Mouse (Mus musculus): ENCODE results near the gene C1qtnf6. TPM values are rescaled to one million over a fixed set of nuclear protein-coding genes. Genes with fewer than 3 reads are reported as not detected.

The C1qtnf6 gene
- polyA plus RNA-seq, 1 experiment from 2014 or later: 42.0 TPM

DNA sequence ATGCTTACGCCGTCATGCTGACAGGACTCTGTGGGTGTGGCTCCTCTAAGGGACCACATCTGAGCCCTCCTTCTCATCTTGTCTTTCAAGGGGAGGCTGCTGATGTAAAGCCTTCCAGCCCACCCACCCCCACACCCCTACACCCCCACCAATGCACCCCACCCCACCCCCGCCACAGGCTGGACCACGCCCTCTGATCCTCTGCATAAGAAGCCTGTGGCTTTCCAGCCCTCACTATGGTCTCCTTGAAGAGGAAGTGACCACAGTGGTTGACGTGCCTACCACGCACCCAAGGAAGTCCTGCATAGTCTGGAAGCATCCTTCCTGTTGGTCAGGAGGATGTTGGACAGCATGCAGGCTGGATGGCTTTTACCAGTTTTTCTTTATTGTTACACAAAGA is 15.5 kb downstream of the C1qtnf6 start:
- Histone ChIP-seq H3K9me3 (ENCODE audit: control insufficient read depth, low read depth, low read length) (no peaks in the 10 kb centered on the region), H3K27me3 (ENCODE audit: control insufficient read depth, insufficient read depth, low read length) (no peaks in the 10 kb centered on the region), H3K4me2 (replicated peaks; ENCODE audit: low read depth, low read length) (no peak overlapping the region), H3K27ac (ENCODE audit: low read length) (no peak overlapping the region), H3K4me1 (ENCODE audit: control insufficient read depth, insufficient read depth, low read length) (no peaks in the 10 kb centered on the region), H3K4me3 (ENCODE audit: low read depth, low read length) (no peak overlapping the region), H3K36me3 (ENCODE audit: control insufficient read depth, insufficient read depth, low read length) (no peaks in the 10 kb centered on the region), H3K9ac (replicated peaks; ENCODE audit: low read depth, low read length) (no peak overlapping the region)
- 86% methylated on average over 6 of the region's 6 CpGs for WGBS
- ATAC-seq (ENCODE audit: insufficient number of reproducible peaks, insufficient read depth, low FRiP score, low read depth): no peak

DNA sequence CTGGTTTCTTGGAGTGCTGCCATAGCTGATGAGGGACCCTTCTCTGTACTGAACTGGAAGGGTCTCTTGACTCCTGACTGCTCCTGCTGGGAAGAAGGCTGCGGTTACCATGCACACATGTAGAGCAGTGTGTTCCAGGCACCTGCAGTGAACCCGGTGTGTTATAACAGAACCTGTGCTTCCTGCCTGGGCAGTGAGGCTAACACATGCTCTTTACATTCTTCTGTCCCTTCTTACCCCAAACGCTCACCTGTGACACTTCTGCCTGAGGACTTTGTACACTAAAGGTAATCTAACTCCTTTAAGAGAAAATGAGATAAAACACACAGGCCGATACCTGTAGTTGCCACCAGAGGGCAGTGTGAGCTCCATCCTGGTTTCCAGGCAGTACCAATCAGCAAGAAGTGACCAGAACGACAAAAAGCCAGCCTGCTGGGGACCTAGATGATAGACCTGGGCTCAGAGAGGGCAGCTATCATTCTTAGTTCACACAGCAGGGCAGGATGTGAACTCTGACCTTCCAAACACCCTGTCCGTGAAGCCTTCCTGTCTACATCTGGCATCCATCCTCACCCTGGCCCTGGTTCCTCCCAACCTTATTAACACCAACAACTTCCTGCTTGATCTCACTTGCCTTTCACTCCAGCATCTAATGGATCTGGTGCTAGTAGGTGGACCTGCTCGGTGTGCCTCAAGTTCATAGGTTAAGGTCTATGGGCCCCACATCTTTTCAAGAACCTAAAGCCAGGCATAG is 16.6 kb downstream of the C1qtnf6 start:
- H3K4me3 ChIP-seq (ENCODE audit: low read depth, low read length): no peak overlapping the region
- no peak overlapping the region for H3K4me2 ChIP-seq (replicated peaks; ENCODE audit: low read depth, low read length)
- no peak overlapping the region for H3K27ac ChIP-seq (ENCODE audit: low read length)
- no peaks in the 10 kb centered on the region for H3K36me3 ChIP-seq (ENCODE audit: control insufficient read depth, insufficient read depth, low read length)
- H3K27me3 ChIP-seq (ENCODE audit: control insufficient read depth, insufficient read depth, low read length): no peaks in the 10 kb centered on the region
- 30% methylated on average over 7 of the region's 7 CpGs for WGBS
- peaks cover 4% of the 10 kb centered on the region; the same call in 1 of the 2 replicates for H3K4me1 ChIP-seq (ENCODE audit: control insufficient read depth, insufficient read depth, low read length)
- no peak overlapping the region for H3K9ac ChIP-seq (replicated peaks; ENCODE audit: low read depth, low read length)
- H3K9me3 ChIP-seq (ENCODE audit: control insufficient read depth, low read depth, low read length): no peaks in the 10 kb centered on the region
- ATAC-seq (ENCODE audit: insufficient number of reproducible peaks, insufficient read depth, low FRiP score, low read depth): peak; percentile 35; the same call in 1 of the 2 replicates

DNA sequence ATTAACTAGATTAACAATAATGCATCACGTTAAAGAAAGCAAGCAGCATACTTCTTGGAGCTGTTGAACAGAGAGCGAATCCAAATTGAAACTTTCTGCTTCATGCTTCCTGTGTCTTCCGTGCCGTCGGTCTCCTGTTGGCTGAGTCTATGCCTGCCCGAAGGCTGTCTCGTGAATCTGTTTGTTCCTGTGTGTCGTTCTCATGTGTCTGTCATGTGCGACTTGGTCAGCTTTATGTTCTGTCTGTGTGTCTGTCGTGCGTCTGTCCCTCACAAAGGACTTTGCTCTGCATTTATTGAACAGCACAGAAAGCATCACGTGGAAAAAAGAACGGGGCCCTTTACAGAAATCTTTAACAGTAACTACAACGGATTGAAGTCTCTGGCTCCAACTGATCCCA is 18.2 kb downstream of the C1qtnf6 start:
- Histone ChIP-seq H3K9ac (replicated peaks; ENCODE audit: low read depth, low read length) (no peak overlapping the region), H3K4me3 (ENCODE audit: low read depth, low read length) (no peak overlapping the region), H3K4me1 (ENCODE audit: control insufficient read depth, insufficient read depth, low read length) (peaks cover 4% of the 10 kb centered on the region; the same call in 1 of the 2 replicates), H3K27me3 (ENCODE audit: control insufficient read depth, insufficient read depth, low read length) (no peaks in the 10 kb centered on the region), H3K4me2 (replicated peaks; ENCODE audit: low read depth, low read length) (no peak overlapping the region), H3K36me3 (ENCODE audit: control insufficient read depth, insufficient read depth, low read length) (no peaks in the 10 kb centered on the region), H3K27ac (ENCODE audit: low read length) (no peak overlapping the region), H3K9me3 (ENCODE audit: control insufficient read depth, low read depth, low read length) (no peaks in the 10 kb centered on the region)
- ATAC-seq (ENCODE audit: insufficient number of reproducible peaks, insufficient read depth, low FRiP score, low read depth): no peak
- 80% methylated on average over 14 of the region's 14 CpGs for WGBS

DNA sequence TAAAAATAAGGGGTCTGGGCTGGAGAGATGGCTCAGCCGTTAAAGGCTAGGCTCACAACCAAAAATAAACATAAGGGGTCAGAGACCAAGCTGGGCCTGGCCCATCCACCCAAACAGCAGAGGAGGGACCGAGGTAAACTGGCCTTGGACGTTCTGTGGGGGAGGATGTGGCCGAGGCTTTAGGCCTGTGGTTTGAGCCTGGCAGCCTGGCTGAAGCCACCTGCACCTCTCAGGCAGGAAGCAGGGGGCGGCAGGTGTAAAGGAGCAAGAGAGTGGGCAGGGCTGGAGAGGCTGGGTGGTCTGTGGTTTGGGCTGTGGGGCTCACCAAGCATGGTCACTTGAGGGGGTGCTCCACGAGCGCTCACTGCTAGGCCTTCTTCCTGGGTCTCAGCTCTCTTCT is 19.3 kb downstream of the C1qtnf6 start:
- Histone ChIP-seq H3K9me3 (ENCODE audit: control insufficient read depth, low read depth, low read length) (no peaks in the 10 kb centered on the region), H3K36me3 (ENCODE audit: control insufficient read depth, insufficient read depth, low read length) (no peaks in the 10 kb centered on the region), H3K4me2 (replicated peaks; ENCODE audit: low read depth, low read length) (no peak overlapping the region), H3K9ac (replicated peaks; ENCODE audit: low read depth, low read length) (no peak overlapping the region), H3K4me1 (ENCODE audit: control insufficient read depth, insufficient read depth, low read length) (peaks cover 4% of the 10 kb centered on the region; the same call in 1 of the 2 replicates), H3K27ac (ENCODE audit: low read length) (no peak overlapping the region), H3K27me3 (ENCODE audit: control insufficient read depth, insufficient read depth, low read length) (no peaks in the 10 kb centered on the region), H3K4me3 (ENCODE audit: low read depth, low read length) (no peak overlapping the region)
- no peak for ATAC-seq (ENCODE audit: insufficient number of reproducible peaks, insufficient read depth, low FRiP score, low read depth)
- 54% methylated on average over 7 of the region's 7 CpGs for WGBS

DNA sequence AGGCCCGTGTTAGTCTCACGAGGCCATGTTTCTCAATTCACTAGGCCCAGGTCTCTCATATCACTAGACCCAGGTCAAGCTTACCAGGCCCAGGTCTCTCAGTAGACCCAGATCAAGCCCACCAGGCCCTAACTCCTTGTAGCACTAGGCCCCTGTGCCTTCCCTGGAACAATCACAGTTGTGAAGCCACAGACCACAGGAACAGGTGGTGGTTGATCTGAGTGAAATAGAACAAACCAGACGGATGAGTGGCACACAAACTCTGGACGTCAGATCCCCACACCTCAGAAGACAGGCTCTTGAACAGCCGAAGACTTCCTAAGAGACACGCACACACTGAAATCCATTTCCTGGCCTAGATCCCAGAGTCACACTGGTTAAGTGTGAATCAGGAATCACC is 20.5 kb downstream of the C1qtnf6 start:
- WGBS: 86% methylated on average over 6 of the region's 6 CpGs
- Histone ChIP-seq H3K27me3 (ENCODE audit: control insufficient read depth, insufficient read depth, low read length) (no peaks in the 10 kb centered on the region), H3K9ac (replicated peaks; ENCODE audit: low read depth, low read length) (no peak overlapping the region), H3K4me2 (replicated peaks; ENCODE audit: low read depth, low read length) (no peak overlapping the region), H3K9me3 (ENCODE audit: control insufficient read depth, low read depth, low read length) (no peaks in the 10 kb centered on the region), H3K27ac (ENCODE audit: low read length) (no peak overlapping the region), H3K36me3 (ENCODE audit: control insufficient read depth, insufficient read depth, low read length) (no peaks in the 10 kb centered on the region), H3K4me3 (ENCODE audit: low read depth, low read length) (no peak overlapping the region), H3K4me1 (ENCODE audit: control insufficient read depth, insufficient read depth, low read length) (peaks cover 4% of the 10 kb centered on the region; the same call in 1 of the 2 replicates)
- no peak for ATAC-seq (ENCODE audit: insufficient number of reproducible peaks, insufficient read depth, low FRiP score, low read depth)

DNA sequence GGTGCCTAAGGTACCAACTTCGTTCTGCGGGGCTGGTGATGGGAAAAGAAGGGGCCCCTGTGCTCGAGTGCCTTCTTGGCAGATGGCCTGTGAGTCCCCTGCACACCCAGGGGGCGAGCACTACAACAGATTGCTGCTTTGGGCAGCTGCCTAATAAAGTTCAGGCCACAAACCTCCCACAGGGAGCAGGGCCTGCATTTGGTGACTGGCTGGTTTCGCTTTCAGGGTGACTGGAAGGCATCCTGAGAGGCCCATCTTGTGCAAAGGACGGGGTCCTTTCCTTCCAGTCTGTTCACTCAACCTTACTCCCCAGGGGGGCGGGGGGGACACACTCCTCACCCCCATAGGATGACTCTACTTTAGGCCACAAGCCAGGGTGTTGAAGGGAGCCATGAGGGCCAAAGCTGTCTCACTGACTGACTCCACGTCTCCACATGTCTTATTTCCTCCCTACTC is 21.1 kb downstream of the C1qtnf6 start:
- WGBS: 71% methylated on average over 8 of the region's 8 CpGs
- Histone ChIP-seq H3K4me1 (ENCODE audit: control insufficient read depth, insufficient read depth, low read length) (peaks cover 4% of the 10 kb centered on the region; the same call in 1 of the 2 replicates), H3K36me3 (ENCODE audit: control insufficient read depth, insufficient read depth, low read length) (no peaks in the 10 kb centered on the region), H3K9ac (replicated peaks; ENCODE audit: low read depth, low read length) (no peak overlapping the region), H3K4me3 (ENCODE audit: low read depth, low read length) (no peak overlapping the region), H3K9me3 (ENCODE audit: control insufficient read depth, low read depth, low read length) (no peaks in the 10 kb centered on the region), H3K27ac (ENCODE audit: low read length) (no peak overlapping the region), H3K27me3 (ENCODE audit: control insufficient read depth, insufficient read depth, low read length) (no peaks in the 10 kb centered on the region), H3K4me2 (replicated peaks; ENCODE audit: low read depth, low read length) (no peak overlapping the region)
- ATAC-seq (ENCODE audit: insufficient number of reproducible peaks, insufficient read depth, low FRiP score, low read depth): no peak

DNA sequence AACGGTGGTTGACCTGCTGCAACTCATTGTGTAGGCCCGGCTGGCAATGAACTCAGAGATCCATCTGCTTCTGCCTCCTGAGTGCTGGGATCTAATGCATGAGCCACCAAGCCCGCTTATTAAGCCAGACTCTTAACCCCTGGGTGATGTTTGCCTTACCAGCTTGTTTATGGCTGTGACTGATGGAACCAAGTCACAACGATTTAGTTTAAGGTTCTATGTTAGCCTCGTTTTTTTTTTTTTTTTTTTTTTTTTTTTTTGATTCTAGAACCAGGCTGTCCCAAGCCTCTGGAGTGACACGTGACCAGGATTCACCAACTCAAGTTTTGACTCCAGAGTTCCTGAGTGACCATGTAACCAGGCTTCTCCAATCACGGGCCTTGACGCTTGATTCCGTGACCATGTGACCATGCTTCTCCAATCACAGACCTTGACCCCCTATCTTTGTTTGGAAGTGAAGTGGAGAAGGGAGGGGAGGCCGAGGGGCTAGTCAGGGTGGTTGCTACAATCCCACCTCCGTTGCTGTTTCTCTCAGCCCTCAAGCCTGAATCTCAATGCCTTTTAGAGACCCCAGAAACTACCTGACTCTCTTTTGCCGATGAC is 21.8 kb downstream of the C1qtnf6 start:
- WGBS: 40% methylated on average over 12 of the region's 12 CpGs

DNA sequence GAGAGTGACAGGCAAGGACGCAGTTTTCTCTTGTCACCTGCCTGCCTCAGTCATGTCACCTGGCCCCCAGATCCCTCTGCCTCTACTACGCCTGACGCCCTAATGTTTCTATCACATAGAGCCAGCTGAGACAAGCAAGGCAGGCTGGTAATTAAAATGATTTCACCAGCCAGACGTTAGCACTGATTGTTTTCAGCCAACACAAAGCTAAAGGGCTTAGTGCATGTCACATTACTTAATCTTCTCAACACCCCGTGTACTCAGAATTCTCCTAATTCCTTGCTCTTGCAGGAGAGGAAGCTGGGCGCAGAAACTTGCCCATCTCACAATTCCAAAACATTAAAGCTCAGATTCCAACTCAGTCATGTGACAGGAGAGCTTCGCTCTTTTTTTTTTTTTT is 22.8 kb downstream of the C1qtnf6 start:
- Histone ChIP-seq H3K4me1 (ENCODE audit: control insufficient read depth, insufficient read depth, low read length) (peaks cover 4% of the 10 kb centered on the region; the same call in 1 of the 2 replicates), H3K27me3 (ENCODE audit: control insufficient read depth, insufficient read depth, low read length) (no peaks in the 10 kb centered on the region), H3K9ac (replicated peaks; ENCODE audit: low read depth, low read length) (no peak overlapping the region), H3K4me2 (replicated peaks; ENCODE audit: low read depth, low read length) (no peak overlapping the region), H3K36me3 (ENCODE audit: control insufficient read depth, insufficient read depth, low read length) (no peaks in the 10 kb centered on the region), H3K27ac (ENCODE audit: low read length) (no peak overlapping the region), H3K4me3 (ENCODE audit: low read depth, low read length) (no peak overlapping the region), H3K9me3 (ENCODE audit: control insufficient read depth, low read depth, low read length) (peaks cover 4% of the 10 kb centered on the region; the same call in 1 of the 2 replicates)
- no peak for ATAC-seq (ENCODE audit: insufficient number of reproducible peaks, insufficient read depth, low FRiP score, low read depth)
- WGBS: 62% methylated on average over 7 of the region's 7 CpGs

More for the DNA sequence above, 21.8 kb downstream of the C1qtnf6 start:
- H3K27ac ChIP-seq (ENCODE audit: low read length): no peak overlapping the region
- H3K4me3 ChIP-seq (ENCODE audit: low read depth, low read length): no peak overlapping the region
- H3K9ac ChIP-seq (replicated peaks; ENCODE audit: low read depth, low read length): no peak overlapping the region
- H3K9me3 ChIP-seq (ENCODE audit: control insufficient read depth, low read depth, low read length): peaks cover 4% of the 10 kb centered on the region; the same call in 1 of the 2 replicates
- no peak for ATAC-seq (ENCODE audit: insufficient number of reproducible peaks, insufficient read depth, low FRiP score, low read depth)
- H3K4me1 ChIP-seq (ENCODE audit: control insufficient read depth, insufficient read depth, low read length): peaks cover 4% of the 10 kb centered on the region; the same call in 1 of the 2 replicates
- no peaks in the 10 kb centered on the region for H3K36me3 ChIP-seq (ENCODE audit: control insufficient read depth, insufficient read depth, low read length)
- H3K27me3 ChIP-seq (ENCODE audit: control insufficient read depth, insufficient read depth, low read length): no peaks in the 10 kb centered on the region
- no peak overlapping the region for H3K4me2 ChIP-seq (replicated peaks; ENCODE audit: low read depth, low read length)

Data from stomach, embryonic 14.5 days (tissue).